Mouse (Mus musculus): ENCODE measurements around the gene 4933424G06Rik.

DNA sequence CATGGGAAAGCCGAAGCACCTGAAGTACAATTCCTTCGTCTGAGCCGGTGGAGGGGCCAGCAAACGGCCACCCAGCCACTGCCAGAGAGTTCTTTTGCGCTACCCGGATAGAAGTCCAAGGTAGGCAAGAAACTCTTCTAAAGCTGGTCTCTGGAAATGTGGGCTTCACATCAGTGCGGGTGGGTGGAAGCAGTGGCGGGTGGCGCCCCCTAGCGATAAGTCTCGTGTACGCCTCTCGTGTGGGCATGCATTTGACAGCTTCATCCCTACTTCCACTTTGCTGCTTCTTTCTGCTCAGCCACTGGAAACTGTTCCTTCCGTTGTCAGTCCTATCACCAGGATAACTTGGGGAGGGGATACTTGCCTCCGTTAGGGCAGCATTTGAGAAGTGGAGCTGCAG, 36.5 kb downstream of the 4933424G06Rik start:
- TF ChIP-seq POLR2A (IDR thresholded peaks at IDR 0.05; ENCODE audit: control insufficient read depth, low read depth, low read length) (no peak), CTCF (IDR thresholded peaks at IDR 0.05; ENCODE audit: control insufficient read depth, insufficient read depth, insufficient replicate concordance, low read depth, low read length) (peak; percentile 93)
